Mouse (Mus musculus): ENCODE measurements around the gene Dnttip1.

- no peak for TF ChIP-seq CTCF (IDR thresholded peaks at IDR 0.05; ENCODE audit: low read depth, low read length)
- TF ChIP-seq POLR2A (IDR thresholded peaks at IDR 0.05; ENCODE audit: borderline replicate concordance, low read depth, low read length) = no peak
Observed at GRCm38 (mm10) chr2:164705991-164706390, 39.8 kb upstream of the Dnttip1 start.
